Mouse (Mus musculus) kidney, postnatal 0 days (tissue): ENCODE data around the gene Id1. TPM values are rescaled to one million over a fixed set of nuclear protein-coding genes. Genes with fewer than 3 reads are reported as not detected.

ENCODE experiments used
- ATAC-seq: fragments of 200-750 bp; cut with Nextera tagmentation; replicated peaks from 2 replicates; pipeline ENCODE4 v1.8.0; 2017; ENCODE audit warnings: low read depth, moderate number of reproducible peaks, moderate TSS enrichment, moderate library complexity; ENCODE audit not compliant: low FRiP score
- DNase-seq: peaks from one replicate; pipeline ENCODE4 v3.0.0-alpha.2; 2016; ENCODE audit warnings: low spot score
- H3K27ac ChIP-seq: fragments of 300-500 bp; sonication (generic); 2 replicates; pipeline ENCODE4 v1.5.1; 2014; ENCODE audit warnings: mild to moderate bottlenecking
- H3K27me3 ChIP-seq: fragments of 300-500 bp; sonication (generic); 2 replicates; pipeline ENCODE4 v1.6.1; 2014; ENCODE audit warnings: low read length, mixed read lengths; ENCODE audit not compliant: insufficient read depth
- H3K36me3 ChIP-seq: fragments of 300-500 bp; sonication (generic); 2 replicates; pipeline ENCODE4 v1.6.1; 2014; ENCODE audit warnings: low read length, mixed read lengths; ENCODE audit not compliant: insufficient read depth
- H3K4me1 ChIP-seq: fragments of 300-500 bp; sonication (generic); replicated peaks from 2 replicates; pipeline ENCODE4 v1.6.1; 2014; ENCODE audit warnings: antibody characterized with exemption, low read length, mixed read lengths; ENCODE audit not compliant: insufficient read depth
- H3K4me2 ChIP-seq: fragments of 300-500 bp; sonication (generic); 2 replicates; pipeline ENCODE4 v1.6.1; 2014; ENCODE audit warnings: mild to moderate bottlenecking, low read length, moderate library complexity, mixed read lengths
- H3K4me3 ChIP-seq: fragments of 300-500 bp; sonication (generic); replicated peaks from 2 replicates; pipeline ENCODE4 v1.5.1; 2014; ENCODE audit warnings: low read depth, low read length
- H3K9ac ChIP-seq: fragments of 300-500 bp; sonication (generic); 2 replicates; pipeline ENCODE4 v1.6.1; 2014; ENCODE audit warnings: low read depth, low read length
- H3K9me3 ChIP-seq: fragments of 300-500 bp; sonication (generic); replicated peaks from 2 replicates; pipeline ENCODE4 v1.6.1; 2016; ENCODE audit warnings: low read length, inconsistent platforms, mixed read lengths
- CTCF ChIP-seq: IDR thresholded peaks from 2 replicates; pipeline ENCODE4 v1.5.1; 2016; ENCODE audit warnings: antibody characterized with exemption, low read depth, mild to moderate bottlenecking, moderate library complexity
- WGBS: fragments of 180-500 bp; shearing (Covaris S2); extraction: QIAGEN DNeasy Blood & Tissue Kit; methylation state at CpG from one replicate; pipeline ENCODE4 v1.1.7; 2014; 5-methylcytosine and 5-hydroxymethylcytosine counted together
- polyA plus RNA-seq: library from polyadenylated mRNA; unstranded; fragments of >200 nt; fragmentation: Nextera tagmentation; extraction: Ambion mirVana; gene quantifications from 2 replicates; pipeline ENCODE4 v1.2.1, GENCODE M21; 2015

Gene Id1
- polyA plus RNA-seq, 1 experiment from 2014 or later = 194 TPM

DNA sequence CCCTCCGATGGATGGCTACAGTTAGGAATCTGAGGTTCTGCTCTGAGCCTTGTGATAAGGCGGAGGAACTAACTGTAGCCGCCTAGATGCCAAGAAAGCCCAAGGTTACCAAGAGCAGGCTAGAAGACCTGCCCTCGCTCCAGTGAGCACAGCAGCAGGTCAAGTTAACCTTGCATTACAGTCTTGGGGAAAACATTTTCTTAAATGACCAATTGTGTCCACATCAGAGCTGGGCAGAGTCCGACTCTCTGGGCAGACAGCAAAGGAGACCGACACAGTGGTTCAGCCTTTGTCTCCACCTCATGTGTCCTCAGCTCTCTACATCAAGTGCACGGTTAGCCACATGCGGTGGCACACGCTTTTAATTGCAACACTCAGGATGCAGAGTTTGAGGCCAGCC is 35.5 kb downstream of the Id1 start:
- 75% methylated on average over 9 of the region's 9 CpGs for WGBS

DNA sequence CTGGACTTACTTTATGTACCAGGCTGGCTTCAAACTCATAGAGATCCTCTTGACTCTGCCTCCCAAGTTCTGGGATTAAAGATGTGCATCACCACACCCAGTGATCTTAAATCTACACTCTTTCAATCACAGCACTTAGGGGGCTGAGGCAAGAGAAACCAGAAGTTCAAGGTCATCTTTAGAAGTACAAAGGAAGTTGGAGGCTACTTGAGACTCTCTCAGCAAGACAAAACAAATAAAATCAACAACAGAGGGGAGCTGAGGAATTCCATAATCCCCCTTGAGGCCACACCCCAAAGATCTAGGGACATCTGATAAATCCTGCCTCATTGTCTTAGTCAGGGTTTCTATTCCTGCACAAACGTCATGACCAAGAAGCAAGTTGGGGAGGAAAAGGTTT is 36.2 kb downstream of the Id1 start:
- Histone ChIP-seq H3K9me3 (no peaks in the 10 kb centered on the region), H3K36me3 (no peaks in the 10 kb centered on the region), H3K4me1 (no peaks in the 10 kb centered on the region), H3K4me2 (no peak overlapping the region), H3K27me3 (no peaks in the 10 kb centered on the region), H3K27ac (peak overlapping the region; percentile 20; the same call in 1 of the 2 replicates), H3K9ac (no peak overlapping the region), H3K4me3 (no peak overlapping the region)
- no peak for TF ChIP-seq CTCF
- ATAC-seq = no peak
- DNase-seq = no peak
- WGBS = 10% methylated on average over 1 of the region's 1 CpGs

More for the DNA sequence above, 35.5 kb downstream of the Id1 start:
- no peaks in the 10 kb centered on the region for H3K27me3 ChIP-seq
- H3K36me3 ChIP-seq = no peaks in the 10 kb centered on the region
- H3K27ac ChIP-seq = peak overlapping the region; percentile 20; the same call in 1 of the 2 replicates
- no peak overlapping the region for H3K4me3 ChIP-seq
- H3K4me1 ChIP-seq = no peaks in the 10 kb centered on the region
- no peak overlapping the region for H3K4me2 ChIP-seq
- H3K9ac ChIP-seq = no peak overlapping the region
- no peak for TF ChIP-seq CTCF
- no peaks in the 10 kb centered on the region for H3K9me3 ChIP-seq
- no peak; the same call in 1 of the 2 replicates for ATAC-seq
- no peak for DNase-seq

DNA sequence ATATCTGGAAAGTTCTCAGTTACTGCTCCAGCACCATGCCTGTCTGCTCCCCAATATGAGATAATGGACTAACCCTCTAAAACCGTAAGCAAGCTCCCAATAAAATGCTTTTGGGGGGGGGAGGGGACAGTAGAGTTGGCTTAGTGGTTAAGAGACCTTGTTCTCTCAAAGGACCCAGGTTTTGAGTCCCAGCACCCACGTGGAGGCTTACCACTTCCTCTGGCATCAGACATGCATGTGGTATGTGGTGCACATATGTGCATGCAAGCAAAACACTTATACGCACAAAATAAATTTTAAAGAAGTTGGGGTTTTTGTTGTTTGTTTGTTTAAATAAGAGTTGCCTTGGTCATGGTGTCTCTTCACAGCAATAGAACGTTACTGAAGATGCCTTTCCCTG is 39.3 kb downstream of the Id1 start:
- DNase-seq (no peak), ATAC-seq (no peak)
- TF ChIP-seq CTCF = no peak
- Histone ChIP-seq H3K9ac (no peak overlapping the region), H3K4me1 (no peaks in the 10 kb centered on the region), H3K36me3 (peaks cover 2% of the 10 kb centered on the region; the same call in 1 of the 2 replicates), H3K4me3 (no peak overlapping the region), H3K9me3 (no peaks in the 10 kb centered on the region), H3K27ac (no peak overlapping the region), H3K4me2 (no peak overlapping the region), H3K27me3 (no peaks in the 10 kb centered on the region)
- WGBS = 84% methylated on average over 4 of the region's 4 CpGs

DNA sequence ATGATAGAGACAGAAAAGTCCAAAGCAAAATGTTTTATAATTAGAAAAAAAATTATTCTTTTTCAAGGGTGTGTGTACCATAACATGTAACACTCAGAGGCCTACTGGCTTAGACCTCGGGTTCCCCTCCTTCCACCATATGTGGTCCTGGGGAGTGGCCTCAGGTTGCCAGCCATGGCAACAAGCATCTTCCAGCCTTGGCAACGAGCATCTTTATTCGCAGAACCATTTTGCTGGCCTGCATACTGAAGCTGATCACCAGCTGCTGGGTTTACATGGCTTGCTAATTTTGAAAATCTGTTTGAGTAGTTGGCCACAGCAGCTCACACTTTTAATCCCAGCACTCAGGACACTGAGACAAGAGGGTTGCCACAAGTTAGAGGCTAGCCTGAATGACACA is 40.0 kb downstream of the Id1 start:
- Histone ChIP-seq H3K36me3 (peaks cover 7% of the 10 kb centered on the region; the same call in 1 of the 2 replicates), H3K4me3 (no peak overlapping the region), H3K9me3 (no peaks in the 10 kb centered on the region), H3K4me1 (no peaks in the 10 kb centered on the region), H3K4me2 (no peak overlapping the region), H3K27me3 (no peaks in the 10 kb centered on the region), H3K27ac (no peak overlapping the region), H3K9ac (no peak overlapping the region)
- WGBS = 82% methylated on average over 3 of the region's 3 CpGs
- DNase-seq (no peak), ATAC-seq (no peak)
- TF ChIP-seq CTCF = no peak

DNA sequence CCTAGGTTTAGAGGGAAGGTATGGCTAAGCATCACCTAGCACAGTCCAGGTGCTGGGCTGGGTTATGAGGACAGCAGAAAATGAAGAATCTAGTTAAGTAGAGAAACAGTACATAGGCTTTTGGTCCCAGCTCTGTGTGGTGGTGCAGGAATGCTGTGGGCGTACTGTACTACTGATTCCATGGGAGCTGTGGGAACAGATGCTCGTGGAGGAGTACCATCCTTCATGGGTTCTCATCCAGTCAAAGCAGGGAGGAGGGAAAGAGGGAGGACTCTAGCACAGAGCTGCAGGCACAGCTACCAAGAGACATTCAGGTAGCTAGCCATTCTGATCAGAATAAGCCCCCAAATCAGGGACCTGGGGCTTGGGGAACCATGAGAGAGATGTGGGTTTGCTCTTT is 40.4 kb downstream of the Id1 start:
- H3K4me3 ChIP-seq = no peak overlapping the region
- H3K27ac ChIP-seq = no peak overlapping the region
- H3K9ac ChIP-seq = no peak overlapping the region
- ATAC-seq = no peak
- peaks cover 8% of the 10 kb centered on the region; the same call in 1 of the 2 replicates for H3K36me3 ChIP-seq
- no peak for DNase-seq
- 80% methylated on average over 2 of the region's 2 CpGs for WGBS
- H3K4me1 ChIP-seq = no peaks in the 10 kb centered on the region
- no peaks in the 10 kb centered on the region for H3K27me3 ChIP-seq
- no peak for TF ChIP-seq CTCF
- no peaks in the 10 kb centered on the region for H3K9me3 ChIP-seq
- no peak overlapping the region for H3K4me2 ChIP-seq

DNA sequence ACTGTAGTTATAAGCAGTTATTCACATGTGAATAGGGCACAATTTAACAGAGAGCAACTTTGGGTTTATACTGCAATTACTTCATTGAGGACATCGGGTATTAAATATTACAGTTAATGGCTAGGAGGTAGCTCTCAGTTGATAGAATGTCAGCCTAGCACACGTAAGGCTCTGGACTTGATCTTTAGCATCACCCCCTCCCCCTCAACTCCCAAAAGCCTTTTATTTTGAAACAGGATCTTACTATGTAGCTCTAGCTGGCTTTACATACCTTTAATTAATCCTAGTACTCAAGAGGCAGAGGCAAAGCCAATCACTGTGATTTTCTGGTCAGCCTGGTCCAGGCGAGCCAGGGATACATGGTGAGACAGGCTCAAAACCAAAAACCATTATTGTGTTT is 41.0 kb downstream of the Id1 start:
- H3K4me2 ChIP-seq = no peak overlapping the region
- no peaks in the 10 kb centered on the region for H3K27me3 ChIP-seq
- H3K36me3 ChIP-seq = peaks cover 14% of the 10 kb centered on the region; the same call in 1 of the 2 replicates
- H3K9ac ChIP-seq = no peak overlapping the region
- H3K9me3 ChIP-seq = no peaks in the 10 kb centered on the region
- ATAC-seq = no peak
- no peak overlapping the region for H3K27ac ChIP-seq
- 83% methylated on average over 3 of the region's 3 CpGs for WGBS
- no peak for TF ChIP-seq CTCF
- no peaks in the 10 kb centered on the region for H3K4me1 ChIP-seq
- no peak for DNase-seq
- no peak overlapping the region for H3K4me3 ChIP-seq

DNA sequence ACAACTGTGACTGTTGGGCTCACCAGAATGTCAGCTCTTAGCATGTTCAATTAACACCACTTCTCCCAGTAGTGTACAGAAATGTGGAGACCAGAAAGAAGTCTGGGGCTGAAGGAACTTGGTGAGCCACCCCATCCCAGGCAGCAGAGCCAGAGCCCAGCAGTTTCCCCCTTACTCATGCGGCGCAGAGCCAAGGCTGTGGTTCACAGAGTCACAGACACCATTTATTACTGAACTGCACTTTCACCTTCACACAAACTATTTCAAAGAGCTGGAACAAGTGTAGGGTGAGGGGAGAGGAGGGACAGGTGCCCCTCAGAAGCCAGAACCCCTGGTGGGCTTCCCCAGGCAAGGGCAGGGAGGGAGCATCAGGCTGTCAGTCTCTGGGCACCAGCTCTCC is 44.4 kb downstream of the Id1 start:
- no peak for TF ChIP-seq CTCF
- H3K36me3 ChIP-seq = peaks cover 17% of the 10 kb centered on the region; the same call in 1 of the 2 replicates

More for the DNA sequence above, 44.4 kb downstream of the Id1 start:
- ATAC-seq (no peak), DNase-seq (no peak)
- Histone ChIP-seq H3K27ac (no peak overlapping the region), H3K9me3 (no peaks in the 10 kb centered on the region), H3K27me3 (no peaks in the 10 kb centered on the region), H3K4me2 (no peak overlapping the region), H3K4me3 (no peak overlapping the region), H3K9ac (no peak overlapping the region), H3K4me1 (peaks cover 7% of the 10 kb centered on the region; the same call in 1 of the 2 replicates)
- WGBS = 81% methylated on average over 2 of the region's 2 CpGs
